Mouse (Mus musculus) retina, postnatal 1 day (tissue): Measurements from ENCODE around the gene Nle1.
"Not testable (repeated sequence)": the region's sequence is repeated elsewhere in the genome, so short reads cannot be mapped to it uniquely, and the experiment has no call there.

ENCODE experiments used
- DNase-seq: peaks from one replicate; pipeline ENCODE4 v3.0.0-alpha.2; 2012

Gene Nle1

DNA sequence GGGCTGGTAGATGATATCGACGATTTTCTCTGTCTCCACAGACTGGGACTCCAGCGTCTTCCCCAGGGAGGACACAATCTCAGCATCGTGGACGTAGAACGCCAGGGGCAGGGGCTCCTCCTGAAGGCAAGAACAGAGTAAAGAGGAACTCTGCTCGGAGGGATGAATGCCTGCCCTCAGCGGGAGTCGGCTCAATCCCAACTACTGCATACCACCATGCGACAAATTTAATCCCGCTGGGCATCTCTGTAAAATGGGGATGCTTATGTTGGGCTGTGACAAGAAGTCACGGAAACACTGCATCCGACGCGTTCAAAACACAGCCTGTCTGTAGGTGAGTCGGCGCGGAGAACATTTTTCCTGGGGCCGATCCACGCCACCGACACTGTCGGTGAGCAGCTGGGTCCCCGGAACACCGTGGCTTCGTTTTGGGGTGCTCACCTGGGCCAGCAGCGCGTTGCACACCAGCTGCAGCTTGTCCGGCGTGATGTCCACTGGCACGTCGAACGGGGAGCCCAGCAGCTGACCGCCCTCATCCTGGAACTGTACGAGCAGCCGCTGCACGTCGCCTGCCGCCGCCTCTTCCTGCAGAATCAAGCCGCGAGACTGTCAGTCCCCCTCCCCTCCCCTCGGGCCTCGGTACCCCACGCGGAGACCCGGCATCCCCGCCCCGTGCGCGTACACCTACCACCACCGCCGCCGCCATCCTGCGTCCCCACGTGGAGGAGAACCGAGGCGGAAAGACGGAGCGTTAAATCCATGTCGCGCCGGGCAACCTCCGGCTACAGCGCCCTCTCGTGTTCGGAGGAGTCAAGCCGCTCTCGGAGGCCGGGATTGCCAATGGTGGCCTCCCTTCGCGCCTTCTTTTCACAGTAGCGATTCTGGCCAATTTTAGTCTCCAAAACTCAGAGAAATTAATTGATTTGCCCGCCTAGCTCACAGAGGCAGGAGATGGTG lies at the start of gene Nle1:
Nle1 (minus strand) TSS at position 761 of the 957 bp plus-strand sequence.
- DNase-seq: peak; percentile 94

DNA sequence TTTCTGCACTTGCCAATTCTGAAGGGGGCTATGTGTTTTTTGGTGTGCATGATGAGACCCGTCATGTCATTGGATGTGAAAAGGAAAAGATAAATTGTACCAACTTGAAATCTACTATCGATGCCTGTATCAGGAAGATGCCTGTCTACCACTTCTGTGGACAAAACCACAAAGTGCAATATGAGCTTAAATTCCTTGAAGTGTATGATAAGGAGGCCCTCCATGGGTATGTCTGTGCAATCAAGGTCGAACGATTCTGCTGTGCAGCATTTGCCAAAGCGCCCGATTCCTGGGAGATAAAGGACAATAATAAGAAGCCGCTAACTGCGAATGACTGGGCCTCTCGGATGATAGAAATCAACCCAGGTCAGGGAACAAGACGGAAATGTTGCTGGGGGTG lies 48.7 kb upstream of the Nle1 start:
- DNase-seq: no peak

DNA sequence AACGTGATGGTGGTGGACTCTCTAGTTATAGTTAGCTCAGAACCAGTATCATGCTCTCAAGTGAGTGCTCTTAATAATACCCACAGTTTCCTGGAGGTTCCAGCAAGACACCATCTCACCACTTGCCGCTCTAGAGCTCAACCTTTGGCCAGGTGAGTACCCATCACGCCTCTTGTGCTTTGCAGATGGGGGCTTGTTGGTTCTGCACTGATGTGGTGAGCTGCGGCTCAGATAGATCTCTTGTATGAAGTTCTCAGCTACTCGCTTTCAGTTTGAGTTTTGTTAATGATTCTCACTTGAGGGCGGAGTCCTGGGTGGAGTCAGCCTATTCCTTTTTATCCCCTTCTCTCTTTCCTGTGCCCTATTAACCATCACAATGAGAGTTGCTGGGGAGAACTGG lies 46.4 kb upstream of the Nle1 start:
- DNase-seq: no peak

DNA sequence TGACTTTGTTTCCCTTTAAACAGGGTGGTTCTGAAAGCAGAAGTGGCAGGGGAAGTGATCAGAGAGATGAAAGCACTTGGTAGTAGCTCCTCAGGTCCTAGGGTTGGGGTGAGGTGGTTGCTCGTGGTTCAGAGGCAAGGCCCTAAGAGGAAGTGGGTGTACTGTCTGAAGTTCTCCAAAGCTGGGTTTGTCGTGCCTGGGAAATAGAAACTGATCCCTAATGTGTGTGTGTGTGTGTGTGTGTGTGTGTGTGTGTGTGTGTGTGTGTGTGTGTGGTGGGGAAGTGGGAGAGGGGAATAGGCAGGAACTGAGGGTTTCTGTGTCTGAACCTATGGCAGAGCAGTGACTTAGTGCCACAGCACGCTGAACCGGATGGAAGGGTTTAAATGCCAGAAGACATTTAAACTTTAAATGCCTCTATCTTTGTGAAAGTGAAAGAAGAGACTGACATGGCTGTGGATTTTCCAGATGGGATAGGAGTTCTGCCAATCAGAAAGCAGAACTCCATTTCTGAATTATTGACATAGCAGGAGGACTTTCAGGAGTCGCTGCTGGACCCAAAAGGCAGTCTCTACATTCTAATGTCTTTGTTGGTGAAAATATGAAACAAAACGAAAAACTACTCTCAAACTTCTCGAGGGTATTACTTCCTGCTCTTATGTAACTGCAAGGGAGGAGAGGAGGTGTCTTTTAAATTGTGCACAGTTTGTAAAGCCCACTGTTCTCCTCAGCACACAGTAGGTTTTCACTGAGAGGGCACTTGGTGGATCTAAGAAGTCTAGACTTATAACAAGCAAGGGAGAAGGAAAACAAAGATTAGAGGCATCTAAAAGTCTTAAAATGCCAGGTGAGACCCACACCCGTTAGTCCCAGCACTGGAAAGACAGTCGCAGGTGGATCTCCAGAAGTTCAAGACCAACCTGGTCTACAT lies 44.7 kb upstream of the Nle1 start:
- DNase-seq: no peak

DNA sequence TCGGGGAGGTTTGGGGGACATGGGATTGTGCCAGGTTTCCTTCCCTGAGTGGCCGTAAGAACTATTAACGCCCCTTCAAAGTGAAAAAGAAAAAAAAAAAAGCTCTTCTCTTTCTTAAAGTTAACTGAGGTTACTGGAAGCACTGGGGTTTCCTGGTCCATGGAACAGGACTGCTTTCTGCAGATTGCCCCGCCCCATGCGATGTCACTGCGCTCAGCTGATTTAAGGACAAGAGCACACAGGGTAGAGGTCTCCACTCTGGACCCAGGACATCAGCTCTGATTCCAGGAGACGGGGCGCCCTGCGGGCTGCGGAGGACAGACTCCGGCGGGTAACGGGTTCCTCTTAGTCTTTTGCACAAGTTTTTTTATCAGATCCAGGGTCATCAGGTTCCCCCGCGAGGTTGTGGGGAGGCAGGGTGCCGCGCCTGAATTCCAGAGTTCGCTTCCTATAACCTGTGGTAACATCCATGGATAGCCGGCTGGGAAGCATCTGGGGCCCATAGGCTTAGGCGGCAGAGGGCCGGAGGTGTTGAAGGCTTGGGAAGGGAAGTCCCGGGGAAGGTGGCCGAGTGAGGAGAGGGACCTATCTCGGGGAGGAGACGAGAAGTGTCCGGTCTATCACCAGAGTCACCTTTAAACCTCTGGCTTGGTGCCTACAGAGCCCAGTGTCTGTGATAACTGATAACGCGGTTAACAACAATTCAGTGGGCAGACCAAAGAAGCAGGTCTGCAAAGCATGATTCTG lies 43.8 kb upstream of the Nle1 start:
- no peak for DNase-seq

DNA sequence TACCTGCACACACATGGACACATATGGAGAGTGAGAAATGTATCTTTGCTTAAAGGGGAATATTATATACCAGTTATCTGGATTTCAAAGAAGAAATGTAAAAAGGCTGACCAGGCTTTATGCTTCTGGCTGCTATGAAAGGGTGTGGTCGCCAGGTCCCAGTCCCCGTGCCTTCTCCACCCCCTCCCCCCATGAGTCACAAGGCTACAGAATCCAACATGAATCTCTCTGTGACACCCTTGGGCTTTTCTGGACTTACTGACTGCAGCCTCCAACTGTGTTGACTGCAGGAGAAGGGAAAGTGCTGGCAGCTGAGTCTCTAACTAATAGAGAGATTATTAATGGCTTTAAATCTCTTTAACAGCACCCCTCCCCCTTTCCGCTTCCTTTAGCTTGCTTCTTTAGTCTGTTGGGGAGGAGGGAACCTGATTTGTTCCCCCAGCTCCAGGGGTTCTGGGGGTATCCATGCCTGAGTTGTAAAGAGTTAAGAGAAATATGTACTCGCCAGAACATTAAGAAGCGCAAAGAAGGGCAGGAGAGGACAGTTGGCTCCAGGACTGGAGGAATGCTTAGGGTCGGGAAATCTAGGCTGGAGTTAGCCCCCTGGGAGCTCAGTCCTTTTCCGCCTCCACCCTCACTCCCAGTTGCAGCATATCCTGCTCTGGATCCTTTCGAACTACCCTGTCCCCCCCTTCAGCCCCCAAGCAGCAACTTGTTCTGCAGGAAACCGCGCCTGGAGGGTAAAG lies 42.7 kb upstream of the Nle1 start, which contains the start of gene Slfn5:
Slfn5 (plus strand) TSS at position 614 of the 746 bp plus-strand sequence.
- DNase-seq: no peak

DNA sequence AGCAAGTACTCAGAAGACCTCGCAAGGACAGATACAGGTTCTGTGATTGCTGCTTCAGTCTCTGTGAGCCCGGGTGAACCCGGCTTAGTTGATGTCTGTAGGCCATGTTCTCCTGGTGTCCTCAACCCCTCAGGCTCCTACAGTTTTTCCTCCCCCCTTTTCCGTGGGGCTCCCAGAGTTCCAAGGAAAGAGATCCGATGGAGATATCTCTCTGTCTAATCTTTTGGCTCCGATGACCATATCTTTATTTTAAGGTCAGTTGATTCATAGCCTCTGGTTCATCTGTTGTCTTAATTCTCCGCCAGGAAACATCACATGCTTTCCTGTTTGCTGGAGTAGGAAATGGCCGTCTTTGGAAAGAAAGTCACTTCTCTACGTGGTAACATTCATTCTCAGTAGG lies 40.8 kb upstream of the Nle1 start:
- no peak for DNase-seq

DNA sequence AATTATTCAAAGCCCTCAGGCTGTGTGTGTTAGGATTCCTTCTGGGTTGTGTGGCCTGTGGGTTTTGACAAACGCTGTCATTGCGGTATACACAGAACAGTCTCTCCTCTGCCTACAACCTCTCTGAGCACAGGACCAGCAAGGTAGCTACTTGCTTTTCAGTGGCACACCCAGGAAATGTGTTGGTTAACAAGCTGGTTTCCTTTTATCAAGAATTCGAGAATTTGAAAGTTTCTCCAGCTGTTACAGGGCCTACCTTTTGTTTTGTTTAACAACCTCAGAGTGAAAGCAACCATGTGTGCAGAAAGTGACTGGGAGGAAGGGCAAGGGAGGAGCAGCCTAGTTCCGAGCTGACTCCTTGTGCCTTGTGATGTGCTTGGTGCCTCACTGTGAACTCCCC lies 39.2 kb upstream of the Nle1 start:
- DNase-seq: no peak

DNA sequence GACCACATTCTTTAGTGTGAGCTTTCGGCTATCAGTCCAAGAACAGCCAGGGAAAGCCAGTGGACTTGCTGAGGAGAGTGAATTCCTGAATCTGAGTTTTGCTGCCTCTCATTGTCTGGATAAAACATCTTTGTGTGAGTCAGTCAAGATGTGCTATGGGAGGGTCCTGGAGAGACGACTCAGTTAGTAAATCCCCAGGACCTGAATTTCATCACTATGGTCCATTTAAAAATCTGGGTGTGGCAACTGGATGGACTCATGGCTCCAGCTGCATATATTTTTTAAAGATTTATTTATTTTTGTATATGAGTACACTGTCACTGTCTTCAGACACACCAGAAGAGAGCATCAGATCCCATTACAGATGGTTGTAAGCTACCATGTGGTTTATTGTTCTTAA lies 37.4 kb upstream of the Nle1 start:
- no peak for DNase-seq

DNA sequence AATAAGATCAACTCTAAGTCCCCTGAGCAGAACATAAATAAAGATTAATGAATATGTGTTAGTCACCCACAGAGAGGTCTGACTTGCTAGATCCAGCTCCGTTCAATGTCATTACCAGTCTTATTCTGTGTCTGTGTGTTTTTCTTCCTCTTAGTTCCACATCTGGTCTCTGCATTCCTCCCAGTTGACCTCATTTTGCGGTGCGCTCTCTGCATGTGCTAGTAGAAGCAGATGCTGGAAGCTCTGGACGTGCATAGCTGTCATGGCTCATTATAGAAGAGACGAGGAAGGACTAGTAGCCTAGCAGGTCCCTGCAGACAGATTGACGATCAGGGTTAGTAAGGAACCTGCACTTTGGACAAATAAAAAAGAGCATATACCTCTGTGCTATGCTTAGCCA lies 35.1 kb upstream of the Nle1 start:
- peak; percentile 39 for DNase-seq

DNA sequence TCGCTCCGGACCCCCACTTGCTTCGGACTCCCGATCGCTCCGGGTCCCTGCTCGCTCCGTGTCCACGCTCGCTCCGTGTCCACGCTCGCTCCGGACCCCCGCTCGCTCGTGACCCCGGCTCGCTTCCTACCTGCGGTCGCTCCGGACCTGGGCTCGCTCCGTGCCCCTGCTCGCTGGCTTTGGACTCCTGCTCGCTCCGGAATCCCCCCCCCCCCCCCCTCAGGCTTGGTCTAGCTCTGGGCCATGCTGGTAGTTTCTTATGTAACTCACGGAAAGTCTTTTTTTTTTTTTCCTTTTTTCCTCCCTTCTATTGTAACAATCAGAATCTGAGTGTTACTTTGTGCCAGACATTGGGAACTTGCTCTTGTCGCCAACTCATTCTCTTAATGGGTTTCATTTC lies 25.0 kb upstream of the Nle1 start:
- no peak for DNase-seq

DNA sequence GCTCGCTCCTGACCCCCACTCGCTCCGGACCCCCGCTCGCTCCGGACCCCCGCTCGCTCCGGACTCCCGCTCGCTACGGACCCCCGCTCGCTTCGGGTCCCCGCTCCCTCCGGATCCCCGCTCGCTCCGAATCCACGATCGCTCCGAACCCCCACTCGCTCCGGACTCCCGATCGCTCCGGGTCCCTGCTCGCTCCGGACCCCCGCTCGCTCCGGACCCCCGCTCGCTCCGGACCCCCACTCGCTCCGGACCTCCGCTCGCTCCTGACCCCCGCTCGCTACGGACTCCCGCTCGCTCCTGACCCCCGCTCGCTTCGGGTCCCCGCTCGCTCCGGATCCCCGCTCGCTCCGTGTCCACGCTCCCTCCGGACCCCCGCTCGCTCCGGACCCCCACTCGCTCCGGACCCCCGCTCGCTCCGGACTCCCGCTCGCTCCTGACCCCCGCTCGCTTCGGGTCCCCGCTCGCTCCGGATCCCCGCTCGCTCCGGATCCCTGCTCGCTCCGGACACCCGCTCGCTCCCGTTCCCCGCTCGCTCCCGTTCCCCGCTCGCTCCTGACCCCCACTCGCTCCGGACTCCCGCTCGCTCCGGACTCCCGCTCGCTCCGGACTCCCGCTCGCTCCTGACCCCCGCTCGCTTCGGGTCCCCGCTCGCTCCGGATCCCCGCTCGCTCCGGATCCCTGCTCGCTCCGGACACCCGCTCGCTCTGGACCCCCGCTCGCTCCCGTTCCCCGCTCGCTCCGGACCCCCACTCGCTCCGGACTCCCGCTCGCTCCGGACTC lies 23.6 kb upstream of the Nle1 start:
- not testable (repeated sequence) for DNase-seq

DNA sequence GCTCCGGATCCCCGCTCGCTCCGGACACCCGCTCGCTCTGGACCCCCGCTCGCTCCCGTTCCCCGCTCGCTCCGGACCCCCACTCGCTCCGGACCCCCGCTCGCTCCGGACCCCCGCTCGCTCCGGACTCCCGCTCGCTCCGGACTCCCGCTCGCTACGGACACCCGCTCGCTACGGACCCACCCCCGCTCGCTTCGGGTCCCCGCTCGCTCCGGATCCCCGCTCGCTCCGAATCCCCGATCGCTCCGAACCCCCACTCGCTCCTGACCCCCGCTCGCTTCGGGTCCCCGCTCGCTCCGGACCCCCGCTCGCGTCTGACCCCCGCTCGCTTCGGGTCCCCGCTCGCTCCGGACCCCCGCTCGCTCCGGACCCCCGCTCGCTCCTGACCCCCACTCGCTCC lies 22.9 kb upstream of the Nle1 start:
- DNase-seq: peak; percentile 34

DNA sequence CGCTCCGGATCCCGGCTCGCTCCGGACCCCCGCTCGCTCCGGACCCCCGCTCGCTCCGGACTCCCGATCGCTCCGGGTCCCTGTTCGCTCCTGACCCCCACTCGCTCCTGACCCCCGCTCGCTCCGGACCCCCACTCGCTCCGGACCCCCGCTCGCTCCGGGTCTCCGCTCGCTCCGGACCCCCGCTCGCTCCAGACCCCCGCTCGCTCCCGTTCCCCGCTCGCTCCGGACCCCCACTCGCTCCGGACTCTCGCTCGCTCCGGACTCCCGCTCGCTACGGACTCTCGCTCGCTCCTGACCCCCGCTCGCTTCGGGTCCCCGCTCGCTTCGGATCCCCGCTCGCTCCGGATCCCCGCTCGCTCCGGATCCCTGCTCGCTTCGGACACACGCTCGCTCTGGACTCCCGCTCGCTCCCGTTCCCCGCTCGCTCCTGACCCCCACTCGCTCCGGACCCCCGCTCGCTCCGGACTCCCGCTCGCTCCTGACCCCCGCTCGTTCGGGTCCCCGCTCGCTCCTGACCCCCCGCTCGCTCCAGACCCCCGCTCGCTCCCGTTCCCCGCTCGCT lies 22.3 kb upstream of the Nle1 start:
- peak; percentile 51 for DNase-seq

DNA sequence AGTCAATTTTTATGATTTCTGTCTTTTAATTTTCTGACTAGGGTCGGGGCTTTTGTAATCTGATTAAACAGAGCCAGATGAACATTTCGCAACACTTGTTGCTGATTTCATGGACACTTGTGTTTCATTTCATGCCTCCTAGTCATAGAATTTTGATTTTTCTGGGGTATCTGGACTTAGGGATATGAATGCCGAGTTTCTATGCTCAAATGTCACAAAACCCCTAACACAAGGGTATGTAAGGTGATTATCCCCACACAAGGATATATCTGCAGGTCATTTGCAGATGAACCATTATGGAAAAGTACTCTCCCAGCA lies 21.4 kb upstream of the Nle1 start:
- DNase-seq: no peak

DNA sequence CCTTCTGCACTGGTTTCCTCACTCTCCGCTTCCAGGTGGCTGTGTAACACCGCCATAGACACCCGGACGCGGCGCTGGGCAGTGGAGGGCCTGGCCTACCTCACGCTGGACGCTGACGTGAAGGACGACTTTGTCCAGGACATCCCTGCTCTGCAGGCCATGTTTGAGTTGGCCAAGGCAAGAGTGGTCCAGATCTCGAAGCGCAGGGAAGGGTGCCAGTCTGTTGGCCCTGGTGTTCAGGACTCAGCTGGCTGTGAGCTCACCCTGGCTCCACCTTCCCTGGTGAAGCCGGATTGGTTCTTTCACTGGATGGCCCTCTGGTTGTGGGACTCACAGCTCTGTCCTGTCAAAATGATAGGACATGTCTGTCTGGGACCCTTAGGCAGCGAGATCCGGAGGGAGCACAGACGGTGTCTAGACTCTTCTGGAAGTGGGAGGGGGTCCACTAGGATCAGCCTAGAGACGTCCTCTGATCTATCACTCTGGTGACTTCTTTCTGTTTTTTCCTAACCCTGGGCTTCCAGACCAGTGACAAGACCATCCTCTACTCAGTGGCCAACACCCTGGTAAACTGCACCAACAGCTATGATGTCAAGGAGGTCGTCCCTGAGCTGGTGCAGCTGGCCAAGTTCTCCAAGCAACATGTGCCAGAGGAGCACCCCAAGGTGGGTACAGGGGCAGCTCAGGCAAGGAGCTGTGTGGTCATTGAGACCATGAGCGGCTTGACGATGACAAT lies 20.9 kb upstream of the Nle1 start:
- DNase-seq: peak; percentile 39

DNA sequence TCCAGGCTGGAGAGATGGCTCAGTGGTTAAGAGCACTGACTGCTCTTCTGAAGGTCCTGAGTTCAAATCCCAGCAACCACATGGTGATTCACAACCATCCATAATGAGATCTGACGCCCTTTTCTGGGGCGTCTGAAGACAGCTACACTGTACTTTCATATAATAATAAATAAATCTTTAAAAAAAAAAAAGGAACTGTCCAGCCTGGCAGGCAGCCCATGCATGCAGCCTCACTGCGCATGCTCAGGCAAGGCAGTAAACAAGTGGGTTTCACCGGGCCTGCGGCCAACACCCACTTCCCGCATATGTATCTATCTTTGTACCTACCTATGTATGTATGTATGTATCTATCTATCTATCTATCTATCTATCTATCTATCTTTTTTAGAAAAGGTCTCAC lies 15.7 kb upstream of the Nle1 start:
- DNase-seq: not testable (repeated sequence)

DNA sequence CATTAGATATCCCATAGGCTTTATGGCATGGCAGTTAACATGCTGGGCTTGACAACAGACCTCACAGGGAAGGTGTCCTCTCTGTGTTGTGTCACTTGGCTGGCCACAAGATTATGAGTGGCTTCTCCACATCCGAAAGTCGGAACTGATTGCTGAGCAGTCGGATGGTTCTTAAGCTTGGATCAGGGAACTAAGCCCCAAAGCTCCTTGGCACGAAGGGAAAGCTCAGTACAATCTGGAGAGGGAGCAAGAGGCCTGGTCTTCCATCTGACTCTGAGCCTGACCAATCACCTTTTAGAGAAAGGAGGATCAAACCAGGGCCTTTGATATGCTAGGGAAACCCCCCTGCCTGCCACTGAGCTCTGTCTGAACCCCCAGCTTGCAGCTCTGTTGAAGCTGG lies 13.5 kb upstream of the Nle1 start:
- peak; percentile 60 for DNase-seq

DNA sequence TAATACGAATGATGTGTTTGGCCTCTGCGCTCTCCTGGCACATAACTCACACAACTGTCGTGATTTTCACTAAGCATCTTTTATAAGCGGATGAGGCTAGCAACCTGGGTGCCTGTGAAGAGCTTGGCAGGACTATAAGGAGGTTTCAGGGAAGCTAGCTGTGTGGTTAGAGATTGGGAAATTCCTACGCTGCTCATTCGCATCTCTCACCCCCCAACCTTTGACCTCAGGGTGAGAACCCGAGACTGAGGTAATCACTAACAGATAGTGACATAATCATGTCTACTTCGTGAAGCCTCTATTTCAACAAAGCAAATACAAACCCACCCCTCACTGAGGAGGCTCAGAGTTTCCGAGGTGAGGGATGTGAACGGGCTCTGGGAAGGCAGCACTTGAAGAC lies 12.6 kb upstream of the Nle1 start:
- no peak for DNase-seq

DNA sequence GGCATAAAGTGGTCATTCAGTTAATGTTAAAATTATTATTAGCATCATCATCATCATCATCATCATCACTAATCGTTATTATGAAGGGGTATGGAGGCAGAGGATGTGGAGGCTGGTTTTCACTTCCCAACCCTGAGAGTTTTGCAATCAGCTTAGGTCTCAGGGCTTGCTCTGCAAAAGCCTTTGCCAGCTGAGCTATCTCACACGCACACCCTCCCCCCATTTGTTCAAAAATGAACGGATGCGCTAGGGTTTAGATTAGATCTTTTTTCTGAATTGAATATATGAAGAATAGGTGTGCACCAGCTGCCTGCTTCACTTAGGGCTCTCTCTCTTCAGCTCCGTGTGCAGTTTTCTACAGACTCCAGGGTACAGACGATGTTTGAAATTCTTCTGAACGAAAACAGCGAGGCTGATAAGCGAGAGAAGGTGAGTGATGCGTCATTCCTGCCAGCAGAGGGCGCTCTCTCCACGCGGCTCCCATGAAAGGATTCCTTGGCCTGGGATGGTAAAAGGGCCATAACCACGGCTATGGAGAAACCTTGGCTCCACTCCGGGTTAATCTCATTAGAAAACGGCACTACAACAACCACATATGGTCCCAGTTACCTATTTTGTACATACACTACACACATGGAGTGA lies 6.6 kb upstream of the Nle1 start:
- DNase-seq: peak; percentile 85
